Mouse (Mus musculus): ENCODE results near the gene Eif3l. TPM values are rescaled to one million over a fixed set of nuclear protein-coding genes. Genes with fewer than 3 reads are reported as not detected.

Gene Eif3l
- polyA plus RNA-seq, 1 experiment from 2014 or later = 235 TPM

GRCm38 (mm10) chr15:79051461-79052360, 23.3 kb upstream of the Eif3l start:
- peaks cover 44% of the 10 kb centered on the region for H3K36me3 ChIP-seq
- WGBS = 70% methylated on average over 13 of the region's 13 CpGs

GRCm38 (mm10) chr15:79052366-79052765, 22.6 kb upstream of the Eif3l start:
- H3K4me1 ChIP-seq = no peaks in the 10 kb centered on the region
- H3K4me3 ChIP-seq = no peak overlapping the region
- no peak overlapping the region for H3K27ac ChIP-seq
- peaks cover 51% of the 10 kb centered on the region for H3K36me3 ChIP-seq
- no peak overlapping the region for H3K4me2 ChIP-seq (replicated peaks)
- ATAC-seq (ENCODE audit: insufficient number of reproducible peaks, insufficient read depth, low FRiP score, low TSS enrichment) = no peak
- H3K9me3 ChIP-seq = no peaks in the 10 kb centered on the region
- 83% methylated on average over 2 of the region's 2 CpGs for WGBS
- no peaks in the 10 kb centered on the region for H3K27me3 ChIP-seq
- H3K9ac ChIP-seq = no peak overlapping the region

More at GRCm38 (mm10) chr15:79051461-79052360, 23.3 kb upstream of the Eif3l start:
- ATAC-seq (ENCODE audit: insufficient number of reproducible peaks, insufficient read depth, low FRiP score, low TSS enrichment) = no peak
- no peaks in the 10 kb centered on the region for H3K9me3 ChIP-seq
- no peaks in the 10 kb centered on the region for H3K4me1 ChIP-seq
- H3K9ac ChIP-seq = no peak overlapping the region
- no peak overlapping the region for H3K4me2 ChIP-seq (replicated peaks)
- H3K4me3 ChIP-seq = no peak overlapping the region
- no peaks in the 10 kb centered on the region for H3K27me3 ChIP-seq
- H3K27ac ChIP-seq = peak overlapping the region; percentile 31; the same call in 1 of the 2 replicates

DNA sequence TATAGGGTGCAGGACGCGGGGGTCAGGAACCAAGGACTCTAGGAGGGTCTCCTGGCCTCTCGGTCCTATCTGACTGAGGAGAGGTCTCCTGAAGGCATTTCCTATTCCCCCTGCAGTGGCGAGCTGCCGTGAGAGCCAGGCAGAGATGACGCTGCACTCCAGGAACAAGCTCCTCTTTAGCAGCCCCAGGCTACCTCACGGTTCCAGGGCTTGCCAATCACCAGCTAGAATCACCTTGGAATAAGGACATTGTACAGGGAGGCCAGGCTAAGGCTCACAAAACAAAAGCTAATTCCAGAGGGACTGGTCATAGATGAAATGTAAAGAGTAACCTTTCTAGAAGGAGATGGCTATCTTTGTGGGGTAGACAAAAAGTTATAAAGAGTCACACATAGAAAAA, 18.4 kb upstream of the Eif3l start:
- ATAC-seq (ENCODE audit: insufficient number of reproducible peaks, insufficient read depth, low FRiP score, low TSS enrichment) = no peak
- H3K4me2 ChIP-seq (replicated peaks) = no peak overlapping the region

GRCm38 (mm10) chr15:79057850-79058249, 17.1 kb upstream of the Eif3l start:
- 90% methylated on average over 6 of the region's 6 CpGs for WGBS
- Histone ChIP-seq H3K27ac (no peak overlapping the region), H3K9ac (no peak overlapping the region), H3K4me1 (peaks cover 11% of the 10 kb centered on the region), H3K27me3 (no peaks in the 10 kb centered on the region), H3K4me3 (no peak overlapping the region), H3K4me2 (replicated peaks) (no peak overlapping the region), H3K9me3 (no peaks in the 10 kb centered on the region), H3K36me3 (peaks cover 77% of the 10 kb centered on the region)
- ATAC-seq (ENCODE audit: insufficient number of reproducible peaks, insufficient read depth, low FRiP score, low TSS enrichment) = no peak

More for the DNA sequence above, 18.4 kb upstream of the Eif3l start:
- WGBS = 89% methylated on average over 7 of the region's 7 CpGs
- Histone ChIP-seq H3K36me3 (peaks cover 84% of the 10 kb centered on the region), H3K27ac (no peak overlapping the region), H3K9ac (no peak overlapping the region), H3K4me3 (no peak overlapping the region), H3K9me3 (no peaks in the 10 kb centered on the region), H3K4me1 (peaks cover 8% of the 10 kb centered on the region), H3K27me3 (no peaks in the 10 kb centered on the region)

- H3K27me3 ChIP-seq = no peaks in the 10 kb centered on the region
- peaks cover 46% of the 10 kb centered on the region for H3K36me3 ChIP-seq
- H3K4me3 ChIP-seq = no peak overlapping the region
- no peak for ATAC-seq (ENCODE audit: insufficient number of reproducible peaks, insufficient read depth, low FRiP score, low TSS enrichment)
- peak overlapping the region; percentile 73; the same call in 1 of the 2 replicates for H3K4me2 ChIP-seq (replicated peaks)
- WGBS = 81% methylated on average over 14 of the region's 14 CpGs
- H3K9me3 ChIP-seq = no peaks in the 10 kb centered on the region
- H3K4me1 ChIP-seq = peaks cover 11% of the 10 kb centered on the region
- H3K9ac ChIP-seq = no peak overlapping the region
- H3K27ac ChIP-seq = no peak overlapping the region
Observed at GRCm38 (mm10) chr15:79060887-79061565, 14.0 kb upstream of the Eif3l start.

- Histone ChIP-seq H3K4me1 (peaks cover 19% of the 10 kb centered on the region), H3K4me3 (peak within 1 kb of the TSS; percentile 93), H3K4me2 (replicated peaks) (peak within 1 kb of the TSS; percentile 73), H3K27ac (peak within 1 kb of the TSS; percentile 67; the same call in 1 of the 2 replicates), H3K9me3 (no peaks in the 10 kb centered on the region), H3K27me3 (no peaks in the 10 kb centered on the region), H3K36me3 (peaks cover 32% of the 10 kb centered on the region), H3K9ac (peak within 1 kb of the TSS; percentile 89)
- under 1% methylated on average over 80 of the region's 80 CpGs for WGBS
- ATAC-seq (ENCODE audit: insufficient number of reproducible peaks, insufficient read depth, low FRiP score, low TSS enrichment) = peak; percentile 100
Observed at GRCm38 (mm10) chr15:79062376-79063159, 12.4 kb upstream of the Eif3l start, which contains the start of gene Ankrd54. TSS of gene Ankrd54 (minus strand) at chr15:79062893.

DNA sequence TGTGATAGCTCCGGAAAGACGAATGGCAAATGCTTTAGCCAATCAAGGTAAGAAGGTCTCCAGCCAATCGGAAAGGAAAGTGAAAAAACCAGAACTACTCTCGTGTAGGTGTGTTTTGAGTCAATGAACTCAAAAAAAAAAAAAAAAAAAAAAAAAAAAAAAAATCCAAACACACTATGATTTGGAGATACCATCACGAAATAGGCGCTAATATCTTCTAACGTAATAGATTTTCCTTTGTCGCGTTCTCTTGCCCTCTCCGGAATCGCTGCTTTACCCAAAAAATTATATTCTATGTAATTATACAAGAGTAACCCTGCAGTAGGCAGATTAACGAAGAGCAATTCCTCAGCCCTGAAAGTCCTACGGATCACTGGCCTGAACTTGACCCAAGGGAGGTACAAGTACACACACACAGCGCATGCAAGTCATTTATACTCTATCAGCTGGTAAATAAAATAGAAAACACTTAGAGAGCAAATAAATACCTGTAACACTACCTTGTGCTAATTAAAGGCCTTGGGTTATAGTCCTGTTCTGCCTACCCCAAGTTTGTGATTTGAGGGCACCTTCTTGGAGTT, 11.7 kb upstream of the Eif3l start:
- peak overlapping the region; percentile 49 for H3K4me2 ChIP-seq (replicated peaks)
- no peak for ATAC-seq (ENCODE audit: insufficient number of reproducible peaks, insufficient read depth, low FRiP score, low TSS enrichment)
- H3K4me1 ChIP-seq = peaks cover 19% of the 10 kb centered on the region
- peak overlapping the region; percentile 93 for H3K4me3 ChIP-seq
- peaks cover 25% of the 10 kb centered on the region for H3K36me3 ChIP-seq
- no peaks in the 10 kb centered on the region for H3K9me3 ChIP-seq
- no peak overlapping the region for H3K27ac ChIP-seq
- no peak overlapping the region for H3K9ac ChIP-seq
- WGBS = 9% methylated on average over 14 of the region's 14 CpGs
- H3K27me3 ChIP-seq = no peaks in the 10 kb centered on the region

DNA sequence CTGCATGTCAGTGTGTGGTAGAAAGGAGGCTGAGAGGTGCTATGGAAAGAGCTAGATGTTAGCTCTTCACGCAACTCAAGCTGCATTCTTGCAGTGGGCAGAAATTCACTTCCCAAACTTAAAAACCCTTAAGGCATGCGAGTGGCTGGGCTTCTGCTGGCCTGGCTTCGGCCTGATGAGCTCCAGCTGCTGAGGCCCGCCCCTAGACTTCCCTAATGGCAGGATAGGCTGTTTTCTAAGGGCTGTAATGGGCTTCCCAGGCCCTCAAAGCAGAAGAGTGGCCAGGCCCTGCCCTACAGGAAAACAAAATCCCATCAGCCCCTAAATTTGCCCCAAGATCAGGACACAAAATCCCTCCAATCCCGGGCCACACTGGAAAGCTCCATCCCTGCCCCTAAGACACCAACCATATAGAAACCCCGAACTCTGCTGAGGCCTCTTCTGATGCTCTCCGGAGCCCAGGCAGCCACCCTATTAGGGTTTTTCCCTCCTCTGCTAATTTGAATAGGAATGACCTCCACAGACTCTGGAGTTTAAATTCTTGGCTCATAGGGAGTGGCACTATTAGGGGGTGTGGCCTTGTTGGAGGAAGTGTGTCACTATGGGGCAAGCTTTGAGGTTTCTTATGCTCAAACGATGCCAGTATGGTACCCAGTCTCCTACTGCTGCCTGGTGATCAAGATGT, 9.8 kb upstream of the Eif3l start:
- peaks cover 8% of the 10 kb centered on the region for H3K36me3 ChIP-seq
- no peak for ATAC-seq (ENCODE audit: insufficient number of reproducible peaks, insufficient read depth, low FRiP score, low TSS enrichment)
- no peak overlapping the region for H3K4me2 ChIP-seq (replicated peaks)
- 59% methylated on average over 8 of the region's 8 CpGs for WGBS
- no peak overlapping the region for H3K4me3 ChIP-seq
- no peak overlapping the region for H3K9ac ChIP-seq
- no peaks in the 10 kb centered on the region for H3K9me3 ChIP-seq
- no peak overlapping the region for H3K27ac ChIP-seq
- no peaks in the 10 kb centered on the region for H3K27me3 ChIP-seq
- H3K4me1 ChIP-seq = peaks cover 19% of the 10 kb centered on the region

- 35% methylated on average over 2 of the region's 2 CpGs for WGBS
- Histone ChIP-seq H3K9ac (no peak overlapping the region), H3K27me3 (no peaks in the 10 kb centered on the region), H3K4me1 (peaks cover 14% of the 10 kb centered on the region), H3K4me3 (no peak overlapping the region), H3K9me3 (no peaks in the 10 kb centered on the region), H3K36me3 (no peaks in the 10 kb centered on the region), H3K4me2 (replicated peaks) (no peak overlapping the region), H3K27ac (no peak overlapping the region)
- ATAC-seq (ENCODE audit: insufficient number of reproducible peaks, insufficient read depth, low FRiP score, low TSS enrichment) = no peak
Observed at GRCm38 (mm10) chr15:79066276-79066675, 8.7 kb upstream of the Eif3l start.

DNA sequence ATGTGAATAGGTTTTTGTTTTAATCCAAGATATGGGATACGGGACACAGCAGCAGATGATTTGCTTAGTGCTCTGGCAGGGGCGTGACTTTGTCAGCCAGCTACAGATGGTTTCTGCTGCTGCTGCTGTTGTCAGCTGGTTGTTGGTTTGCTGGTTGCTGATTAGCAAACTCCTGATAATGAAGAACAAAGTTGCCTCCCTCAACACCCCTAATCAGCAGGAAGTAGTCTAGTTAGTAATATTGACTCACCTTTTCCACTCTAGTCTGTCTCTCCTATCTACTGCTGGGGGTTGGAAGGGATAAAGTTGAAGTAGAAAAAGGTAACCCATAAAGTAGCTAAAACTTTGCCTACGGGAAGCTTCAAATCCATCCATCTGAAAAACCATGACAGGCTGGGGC, 7.3 kb upstream of the Eif3l start:
- 83% methylated on average over 3 of the region's 3 CpGs for WGBS
- Histone ChIP-seq H3K4me1 (peaks cover 8% of the 10 kb centered on the region; the same call in 1 of the 2 replicates), H3K4me3 (no peak overlapping the region), H3K4me2 (replicated peaks) (no peak overlapping the region), H3K9ac (no peak overlapping the region), H3K27ac (no peak overlapping the region), H3K9me3 (no peaks in the 10 kb centered on the region), H3K27me3 (no peaks in the 10 kb centered on the region), H3K36me3 (no peaks in the 10 kb centered on the region)
- ATAC-seq (ENCODE audit: insufficient number of reproducible peaks, insufficient read depth, low FRiP score, low TSS enrichment) = no peak
